Mouse (Mus musculus) CH12.LX (cell line): Measurements from ENCODE around the gene Dusp10. TPM values are rescaled to one million over a fixed set of nuclear protein-coding genes. Genes with fewer than 3 reads are reported as not detected.
A peak's percentile ranks its signal among the peaks of the same experiment; 100 is the strongest.

Experiments
- DNase-seq: peaks from one replicate; pipeline ENCODE4 v3.0.0-alpha.2; 2013; ENCODE audit errors: extremely low read depth
- H3K27ac ChIP-seq: 2 replicates; pipeline ENCODE4 v1.5.1; 2012; ENCODE audit warnings: low read depth, mild to moderate bottlenecking, control low read depth, moderate library complexity; ENCODE audit not compliant: insufficient read depth
- H3K27me3 ChIP-seq: replicated peaks from 2 replicates; pipeline ENCODE3; 2012; ENCODE audit warnings: inconsistent platforms
- H3K36me3 ChIP-seq, 2 experiments: replicated peaks in 1 of 2; 2 replicates each; pipeline versions ENCODE3 to v1.6.1; 2012; ENCODE audit warnings: inconsistent platforms in 1 of 2, low read length in 1 of 2, mild to moderate bottlenecking in 1 of 2, mixed read lengths in 1 of 2, moderate library complexity in 1 of 2; ENCODE audit not compliant: control insufficient read depth in 1 of 2, insufficient read depth in 1 of 2
- H3K4me1 ChIP-seq, 2 experiments: 2 replicates each; pipeline ENCODE4 v1.6.1; 2012; ENCODE audit warnings: inconsistent platforms in 1 of 2, moderate library complexity in 1 of 2; ENCODE audit not compliant: insufficient read depth in 2 of 2, control insufficient read depth in 1 of 2
- H3K4me2 ChIP-seq: 2 replicates; pipeline ENCODE4 v1.6.1; 2012; ENCODE audit warnings: low read depth, mild to moderate bottlenecking, control low read depth; ENCODE audit not compliant: poor library complexity, insufficient read depth, severe bottlenecking
- H3K4me3 ChIP-seq, 3 experiments: fragments of 150-350 bp in 1 of 3; sonication (generic) in 1 of 3; replicated peaks in 1 of 3; 2 replicates each; pipeline versions ENCODE3 to v1.5.1; 2011 to 2012; ENCODE audit warnings: low read depth in 2 of 3, low read length in 2 of 3, mild to moderate bottlenecking in 2 of 3, moderate library complexity in 2 of 3, control low read depth in 1 of 3, improper control_type of control experiment in 1 of 3, inconsistent platforms in 1 of 3, mixed read lengths in 1 of 3; ENCODE audit not compliant: poor library complexity in 1 of 3
- H3K79me2 ChIP-seq: replicated peaks from 2 replicates; pipeline ENCODE4 v1.6.1; 2012; ENCODE audit warnings: mild to moderate bottlenecking, moderate library complexity; ENCODE audit not compliant: control insufficient read depth, poor library complexity, insufficient read depth, severe bottlenecking; ENCODE audit errors: extremely low read depth
- H3K9ac ChIP-seq: 2 replicates; pipeline ENCODE4 v1.6.1; 2012; ENCODE audit warnings: low read depth, mild to moderate bottlenecking, control low read depth, moderate library complexity; ENCODE audit not compliant: insufficient read depth
- H3K9me3 ChIP-seq: replicated peaks from 2 replicates; pipeline ENCODE3; 2012; ENCODE audit warnings: low read length, inconsistent platforms, mixed read lengths
- BHLHE40 ChIP-seq: IDR thresholded peaks from 2 replicates; pipeline ENCODE4 v1.6.1; 2011; ENCODE audit warnings: mild to moderate bottlenecking, low read depth, low read length, improper control_type of control experiment
- CHD2 ChIP-seq: IDR thresholded peaks from 2 replicates; pipeline ENCODE4 v1.6.1; 2011; ENCODE audit warnings: low read length, improper control_type of control experiment
- CTCF ChIP-seq, 2 experiments: IDR thresholded peaks in 1 of 2; conservative IDR thresholded peaks in 1 of 2; 2 replicates each; pipeline ENCODE4 v1.5.1; 2011 to 2012; ENCODE audit warnings: low read depth in 2 of 2, low read length in 2 of 2, improper control_type of control experiment in 1 of 2, inconsistent platforms in 1 of 2, mild to moderate bottlenecking in 1 of 2, moderate library complexity in 1 of 2
- ETS1 ChIP-seq: conservative IDR thresholded peaks from 2 replicates; pipeline ENCODE4 v1.6.1; 2012; ENCODE audit warnings: low read depth, mild to moderate bottlenecking, inconsistent platforms, low read length, improper control_type of control experiment, moderate library complexity
- GABPA ChIP-seq: IDR thresholded peaks from 2 replicates; pipeline ENCODE4 v1.6.1; 2012; ENCODE audit warnings: low read depth, low read length, improper control_type of control experiment, inconsistent platforms; ENCODE audit not compliant: insufficient replicate concordance
- JUN ChIP-seq: IDR thresholded peaks from 2 replicates; pipeline ENCODE4 v1.6.1; 2011; ENCODE audit warnings: low read depth, mild to moderate bottlenecking, low read length, improper control_type of control experiment, moderate library complexity; ENCODE audit not compliant: insufficient read depth
- MAFK ChIP-seq: IDR thresholded peaks from 2 replicates; pipeline ENCODE4 v1.6.1; 2011; ENCODE audit warnings: low read length, improper control_type of control experiment; ENCODE audit not compliant: insufficient replicate concordance
- MAX ChIP-seq: IDR thresholded peaks from 2 replicates; pipeline ENCODE4 v1.6.1; 2011; ENCODE audit warnings: low read length, improper control_type of control experiment
- MAZ ChIP-seq: IDR thresholded peaks from 2 replicates; pipeline ENCODE4 v1.6.1; 2012; ENCODE audit warnings: low read depth, mild to moderate bottlenecking, inconsistent platforms, low read length, improper control_type of control experiment, moderate library complexity
- MEF2A ChIP-seq: IDR thresholded peaks from 2 replicates; pipeline ENCODE4 v1.6.1; 2014; ENCODE audit warnings: low read depth, mild to moderate bottlenecking, inconsistent platforms, low read length, improper control_type of control experiment, borderline replicate concordance
- MXI1 ChIP-seq: IDR thresholded peaks from 2 replicates; pipeline ENCODE4 v1.6.1; 2011; ENCODE audit warnings: mild to moderate bottlenecking, low read depth, low read length, improper control_type of control experiment
- NELFE ChIP-seq: IDR thresholded peaks from 2 replicates; pipeline ENCODE4 v1.6.1; 2011; ENCODE audit warnings: low read depth, low read length, improper control_type of control experiment
- NRF1 ChIP-seq: IDR thresholded peaks from 2 replicates; pipeline ENCODE4 v1.6.1; 2014; ENCODE audit warnings: low read depth, mild to moderate bottlenecking, inconsistent platforms, low read length, improper control_type of control experiment, moderate library complexity
- PAX5 ChIP-seq: IDR thresholded peaks from 2 replicates; pipeline ENCODE4 v1.6.1; 2012; ENCODE audit warnings: low read length, inconsistent platforms, mixed read lengths
- POLR2A ChIP-seq: IDR thresholded peaks from 2 replicates; pipeline ENCODE4 v1.6.1; 2011; ENCODE audit warnings: low read depth, mild to moderate bottlenecking, improper control_type of control experiment, low read length
- POLR2AphosphoS2 ChIP-seq: IDR thresholded peaks from 2 replicates; pipeline ENCODE4 v1.6.1; 2011; ENCODE audit warnings: low read depth, low read length, improper control_type of control experiment
- RAD21 ChIP-seq: IDR thresholded peaks from 2 replicates; pipeline ENCODE4 v1.6.1; 2011; ENCODE audit warnings: low read depth, mild to moderate bottlenecking, low read length, improper control_type of control experiment, moderate library complexity
- RCOR1 ChIP-seq: conservative IDR thresholded peaks from 2 replicates; pipeline ENCODE4 v1.6.1; 2012; ENCODE audit warnings: low read depth, mild to moderate bottlenecking, inconsistent platforms, low read length, improper control_type of control experiment
- SIN3A ChIP-seq: IDR thresholded peaks from 2 replicates; pipeline ENCODE4 v1.6.1; 2012; ENCODE audit warnings: low read length, improper control_type of control experiment, inconsistent platforms
- TBP ChIP-seq: conservative IDR thresholded peaks from 2 replicates; pipeline ENCODE4 v1.6.1; 2011; ENCODE audit warnings: low read depth, low read length, improper control_type of control experiment
- TCF12 ChIP-seq: IDR thresholded peaks from 2 replicates; pipeline ENCODE4 v1.6.1; 2014; ENCODE audit warnings: low read depth, mild to moderate bottlenecking, inconsistent platforms, low read length, improper control_type of control experiment
- UBTF ChIP-seq: IDR thresholded peaks from 2 replicates; pipeline ENCODE4 v1.6.1; 2012; ENCODE audit warnings: low read depth, mild to moderate bottlenecking, inconsistent platforms, low read length, improper control_type of control experiment, moderate library complexity
- USF1 ChIP-seq: IDR thresholded peaks from 2 replicates; pipeline ENCODE4 v1.6.1; 2014; ENCODE audit warnings: low read depth, mild to moderate bottlenecking, inconsistent platforms, low read length, improper control_type of control experiment
- USF2 ChIP-seq: conservative IDR thresholded peaks from 2 replicates; pipeline ENCODE4 v1.6.1; 2011; ENCODE audit warnings: low read depth, low read length, improper control_type of control experiment
- ZC3H11A ChIP-seq: IDR thresholded peaks from 2 replicates; pipeline ENCODE4 v1.6.1; 2012; ENCODE audit warnings: low read depth, mild to moderate bottlenecking, inconsistent platforms, low read length, improper control_type of control experiment
- ZKSCAN1 ChIP-seq: IDR thresholded peaks from 2 replicates; pipeline ENCODE4 v1.6.1; 2012; ENCODE audit warnings: low read depth, inconsistent platforms, low read length, improper control_type of control experiment, borderline replicate concordance
- ZMIZ1 ChIP-seq: IDR thresholded peaks from 2 replicates; pipeline ENCODE4 v1.6.1; 2012; ENCODE audit warnings: low read depth, mild to moderate bottlenecking, inconsistent platforms, low read length, improper control_type of control experiment
- ZNF384 ChIP-seq: IDR thresholded peaks from 2 replicates; pipeline ENCODE4 v1.6.1; 2012; ENCODE audit warnings: low read depth, low read length, improper control_type of control experiment, inconsistent platforms
- dilution Hi-C: fragments of 300-500 bp; cut with MboI; formaldehyde crosslinking; loops from 2 replicates; pipeline ENCODE4 v1.14.3; 2020; ENCODE audit warnings: low sequenced_read_pairs; ENCODE audit not compliant: extremely low pct_unique_long_range_greater_than_20kb, extremely low pct_ligation_motif_present
- in situ Hi-C: fragments of 300-500 bp; cut with MboI; formaldehyde crosslinking; loops from 3 replicates; pipeline ENCODE4 v1.14.3; 2019; ENCODE audit warnings: low sequenced_read_pairs, low pct_ligation_motif_present, low pct_unique_long_range_greater_than_20kb, mixed read lengths
- polyA plus RNA-seq: library from polyadenylated mRNA; unstranded; fragments of >175 nt; gene quantifications from 2 replicates; pipeline ENCODE4 v1.2.1, GENCODE M21; 2012; ENCODE audit warnings: low read depth; ENCODE audit not compliant: insufficient read length
- total RNA-seq, 2 experiments: library from RNA; depleted of rRNA; stranded (reverse); fragments of 300-350 nt in 1 of 2; fragments of >200 nt in 1 of 2; gene quantifications; 2 replicates each; pipeline ENCODE4 v1.2.3; 2012 to 2014

Gene Dusp10
- total and polyA plus RNA-seq, 3 experiments, result 2.8 to 16.1 (median 14.2) TPM

- TF ChIP-seq RAD21 (no peak), CTCF (conservative IDR thresholded peaks at IDR 0.05 in 1 of 2, IDR thresholded peaks at IDR 0.05 in 1 of 2; ENCODE audit: low read depth in 2 of 2, low read length in 2 of 2) (no peak), ZC3H11A (no peak), BHLHE40 (peak; percentile 71), NRF1 (no peak), MAX (peak; percentile 17; the same call in 1 of the 2 replicates), POLR2A (no peak), RCOR1 (no peak; the same call in 1 of the 2 replicates), ZKSCAN1 (no peak), NELFE (no peak), GABPA (no peak), UBTF (no peak), TBP (no peak), SIN3A (peak; percentile 58), POLR2AphosphoS2 (no peak), ZMIZ1 (no peak), MEF2A (0 out of 2 replicates have a peak, but pooled peaks have one; percentile 15), MXI1 (peak; percentile 62), CHD2 (0 out of 2 replicates have a peak, but pooled peaks have one; percentile 36), ZNF384 (peak; percentile 97), MAZ (0 out of 2 replicates have a peak, but pooled peaks have one; percentile 51)
These were observed 35.7 kb downstream of the Dusp10 start (continued) for GRCm38 (mm10) chr1:184048675-184049418.

GRCm38 (mm10) chr1:184051286-184051685 lies 38.2 kb downstream of the Dusp10 start:
- Histone ChIP-seq H3K79me2 (no peaks in the 10 kb centered on the region), H3K27ac (no peak overlapping the region), H3K4me1 (peaks cover 9 to 78% of the 10 kb centered on the region in 2 experiments; a peak in 3 of 4 replicates), H3K4me3 (no peak overlapping the region), H3K27me3 (no peaks in the 10 kb centered on the region), H3K36me3 (peaks cover 0 to 38% of the 10 kb centered on the region in 2 experiments), H3K9ac (no peak overlapping the region), H3K9me3 (no peaks in the 10 kb centered on the region), H3K4me2 (no peak overlapping the region)
- TF ChIP-seq PAX5, result no peak
- TF ChIP-seq NRF1, result no peak
- TF ChIP-seq UBTF, result no peak
- no peak for TF ChIP-seq TCF12
- no peak for TF ChIP-seq RCOR1
- TF ChIP-seq SIN3A, result no peak
- no peak for TF ChIP-seq USF1
- TF ChIP-seq MAFK, result no peak
- TF ChIP-seq MAZ, result no peak
- no peak for TF ChIP-seq USF2
- TF ChIP-seq ETS1, result no peak
- TF ChIP-seq POLR2AphosphoS2, result no peak
- TF ChIP-seq MAX, result no peak
- no peak for TF ChIP-seq GABPA
- TF ChIP-seq TBP, result no peak
- TF ChIP-seq POLR2A, result no peak
- TF ChIP-seq NELFE, result no peak
- TF ChIP-seq CTCF (conservative IDR thresholded peaks at IDR 0.05 in 1 of 2, IDR thresholded peaks at IDR 0.05 in 1 of 2; ENCODE audit: low read depth in 2 of 2, low read length in 2 of 2), result no peak
- TF ChIP-seq JUN, result no peak
- no peak for TF ChIP-seq MXI1
- DNase-seq, result no peak
- in situ Hi-C loops (no loop called here), dilution Hi-C loops (no loop called here)
